Mouse (Mus musculus) cerebellum, adult 2 months (tissue): ENCODE results near the gene Rasal1.

Experiments
- CTCF ChIP-seq: fragments of 200-500 bp; IDR thresholded peaks from 2 replicates; pipeline ENCODE4 v1.5.1; 2011; ENCODE audit warnings: low read depth, mild to moderate bottlenecking, control low read depth, low read length, moderate library complexity, borderline replicate concordance; ENCODE audit not compliant: insufficient read depth
- POLR2A ChIP-seq: fragments of 200-500 bp; IDR thresholded peaks from 2 replicates; pipeline ENCODE4 v1.6.1; 2011; ENCODE audit warnings: low read length, control low read depth, borderline replicate concordance; ENCODE audit not compliant: insufficient read depth

DNA sequence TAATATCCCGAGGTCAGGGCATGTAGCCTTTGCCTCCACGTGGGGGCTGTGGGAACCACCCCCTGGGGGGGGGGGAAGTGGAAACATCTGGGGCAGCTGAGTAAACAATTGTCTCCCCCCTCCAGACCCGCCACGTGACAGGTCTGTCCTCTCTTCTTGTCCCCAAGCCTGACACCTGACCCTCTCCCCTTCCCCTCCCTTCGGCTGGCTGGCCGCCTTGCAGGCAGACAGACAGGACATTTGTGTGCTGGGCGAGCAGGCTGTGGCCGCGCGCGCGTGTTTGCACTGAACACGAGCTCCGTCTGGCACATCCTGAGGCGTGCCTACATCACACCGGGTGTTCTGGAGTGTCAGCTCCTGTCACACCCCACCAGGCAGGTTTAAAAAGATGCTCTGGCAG is 57.9 kb downstream of the Rasal1 start:
- TF ChIP-seq POLR2A = no peak
- no peak for TF ChIP-seq CTCF
